Mouse (Mus musculus) spleen, postnatal 36 days (tissue): ENCODE data around the gene Cox6b2.
"Not testable (repeated sequence)": the region's sequence is repeated elsewhere in the genome, so short reads cannot be mapped to it uniquely, and the experiment has no call there.

ENCODE experiments used
- DNase-seq, 2 experiments: peaks; one replicate each; pipeline ENCODE4 v3.0.0; 2022; ENCODE audit warnings: low spot score in 2 of 2, mixed read lengths in 1 of 2

Cox6b2 gene

GRCm38 (mm10) chr7:4752821-4753570 lies at the start of gene Cox6b2:
Gene Cox6b2, minus strand, starts transcription at chr7:4753094.
- peak; percentile 75 to 83 for DNase-seq

- DNase-seq = no peak
Measured at GRCm38 (mm10) chr7:4802247-4802646, 49.4 kb upstream of the Cox6b2 start.

- DNase-seq = peak; percentile 28 to 38
Measured at GRCm38 (mm10) chr7:4795767-4796433, 43.0 kb upstream of the Cox6b2 start.

GRCm38 (mm10) chr7:4794631-4795168 lies 41.8 kb upstream of the Cox6b2 start:
- no peak for DNase-seq

GRCm38 (mm10) chr7:4793674-4794073 lies 40.8 kb upstream of the Cox6b2 start:
- no peak for DNase-seq

- DNase-seq = not testable (repeated sequence)
Measured at GRCm38 (mm10) chr7:4793248-4793647, 40.4 kb upstream of the Cox6b2 start.

- peak; percentile 95 to 97 for DNase-seq
Measured at GRCm38 (mm10) chr7:4792278-4793212, 39.7 kb upstream of the Cox6b2 start, which contains the start of gene Rpl28. Gene Rpl28, plus strand, starts transcription at chr7:4792874.

GRCm38 (mm10) chr7:4789436-4789935 lies 36.6 kb upstream of the Cox6b2 start, which contains the start of gene Tmem238:
Gene Tmem238, minus strand, starts transcription at chr7:4789656.
- peak; percentile 18 to 25 for DNase-seq

- DNase-seq = peak; percentile 31 to 49
Measured at GRCm38 (mm10) chr7:4788499-4789435, 35.9 kb upstream of the Cox6b2 start.

GRCm38 (mm10) chr7:4783667-4784268 lies 30.9 kb upstream of the Cox6b2 start:
- DNase-seq = no peak

- DNase-seq = no peak
Measured at GRCm38 (mm10) chr7:4782759-4783158, 29.9 kb upstream of the Cox6b2 start, which contains the start of the genes Il11 and Tmem190. Gene Il11, minus strand, starts transcription at chr7:4782859. Gene Tmem190, plus strand, starts transcription at chr7:4782937.

GRCm38 (mm10) chr7:4782130-4782529 lies 29.2 kb upstream of the Cox6b2 start:
- no peak for DNase-seq

GRCm38 (mm10) chr7:4779921-4780320 lies 27.0 kb upstream of the Cox6b2 start:
- DNase-seq = no peak

GRCm38 (mm10) chr7:4777851-4778637 lies 25.1 kb upstream of the Cox6b2 start:
- no peak for DNase-seq

GRCm38 (mm10) chr7:4776861-4777830 lies 24.3 kb upstream of the Cox6b2 start:
- no peak for DNase-seq

GRCm38 (mm10) chr7:4776131-4776530 lies 23.2 kb upstream of the Cox6b2 start:
- no peak for DNase-seq

GRCm38 (mm10) chr7:4771202-4771601 lies 18.3 kb upstream of the Cox6b2 start, which contains the start of gene Fam71e2:
Gene Fam71e2, minus strand, starts transcription at chr7:4771302.
- no peak for DNase-seq
